Mouse (Mus musculus): ENCODE results near the gene 1700102P08Rik.

The 1700102P08Rik gene

GRCm38 (mm10) chr9:108453458-108453857, 60.9 kb downstream of the 1700102P08Rik start:
- in situ Hi-C loops (cut with MboI; ENCODE audit: low pct_unique_long_range_greater_than_20kb in 1 of 2, low sequenced_read_pairs in 2 of 2, unreplicated experiment in 1 of 2) = no loop called here

GRCm38 (mm10) chr9:108454429-108454828, 61.8 kb downstream of the 1700102P08Rik start:
- in situ Hi-C loops (cut with MboI; ENCODE audit: low pct_unique_long_range_greater_than_20kb in 1 of 2, low sequenced_read_pairs in 2 of 2, unreplicated experiment in 1 of 2) = no loop called here

GRCm38 (mm10) chr9:108455747-108456571, 63.4 kb downstream of the 1700102P08Rik start:
- in situ Hi-C loops (cut with MboI; ENCODE audit: low pct_unique_long_range_greater_than_20kb in 1 of 2, low sequenced_read_pairs in 2 of 2, unreplicated experiment in 1 of 2) = no loop called here

GRCm38 (mm10) chr9:108456953-108457352, 64.3 kb downstream of the 1700102P08Rik start:
- in situ Hi-C loops (cut with MboI; ENCODE audit: low pct_unique_long_range_greater_than_20kb in 1 of 2, low sequenced_read_pairs in 2 of 2, unreplicated experiment in 1 of 2) = no loop called here

- in situ Hi-C loops (cut with MboI; ENCODE audit: low pct_unique_long_range_greater_than_20kb in 1 of 2, low sequenced_read_pairs in 2 of 2, unreplicated experiment in 1 of 2) = no loop called here
Measured at GRCm38 (mm10) chr9:108459939-108460318, 67.3 kb downstream of the 1700102P08Rik start.

Measured in mouse embryonic stem cell (cell line).